Mouse (Mus musculus) embryonic facial prominence, embryonic 15.5 days (tissue): ENCODE measurements at regions not wholly inside any gene's neighbourhood (a gene's known extent, or its start where the extent isn't known, plus 50 kb on each side); places are given as distances from the start of the nearest gene placed in this dataset.

Experiments
- ATAC-seq: fragments of 200-750 bp; cut with Nextera tagmentation; 2 replicates; pipeline ENCODE4 v1.8.0; 2017; ENCODE audit warnings: low read depth, moderate TSS enrichment; ENCODE audit not compliant: insufficient number of reproducible peaks, low FRiP score, low TSS enrichment
- H3K27ac ChIP-seq: fragments of 300-500 bp; sonication (generic); replicated peaks from 2 replicates; pipeline ENCODE4 v1.5.1; 2015; ENCODE audit warnings: mild to moderate bottlenecking, inconsistent platforms
- H3K27me3 ChIP-seq: fragments of 300-500 bp; sonication (generic); 2 replicates; pipeline ENCODE4 v1.6.1; 2015; ENCODE audit warnings: inconsistent platforms
- H3K36me3 ChIP-seq: fragments of 300-500 bp; sonication (generic); 2 replicates; pipeline ENCODE4 v1.6.1; 2015; ENCODE audit warnings: mild to moderate bottlenecking, inconsistent platforms
- H3K4me1 ChIP-seq: fragments of 300-500 bp; sonication (generic); 2 replicates; pipeline ENCODE4 v1.6.1; 2015; ENCODE audit warnings: inconsistent platforms
- H3K4me2 ChIP-seq: fragments of 300-500 bp; sonication (generic); replicated peaks from 2 replicates; pipeline ENCODE4 v1.6.1; 2015; ENCODE audit warnings: mild to moderate bottlenecking, inconsistent platforms
- H3K4me3 ChIP-seq: fragments of 300-500 bp; sonication (generic); replicated peaks from 2 replicates; pipeline ENCODE4 v1.5.1; 2015; ENCODE audit warnings: mild to moderate bottlenecking, inconsistent platforms
- H3K9ac ChIP-seq: fragments of 300-500 bp; sonication (generic); 2 replicates; pipeline ENCODE4 v1.6.1; 2015; ENCODE audit warnings: inconsistent platforms
- H3K9me3 ChIP-seq: fragments of 300-500 bp; sonication (generic); replicated peaks from 2 replicates; pipeline ENCODE4 v1.6.1; 2016; ENCODE audit warnings: inconsistent platforms
- WGBS: fragments of 180-500 bp; shearing (Covaris S2); methylation state at CpG from one replicate; pipeline ENCODE4 v1.1.7; 2015; 5-methylcytosine and 5-hydroxymethylcytosine counted together

DNA sequence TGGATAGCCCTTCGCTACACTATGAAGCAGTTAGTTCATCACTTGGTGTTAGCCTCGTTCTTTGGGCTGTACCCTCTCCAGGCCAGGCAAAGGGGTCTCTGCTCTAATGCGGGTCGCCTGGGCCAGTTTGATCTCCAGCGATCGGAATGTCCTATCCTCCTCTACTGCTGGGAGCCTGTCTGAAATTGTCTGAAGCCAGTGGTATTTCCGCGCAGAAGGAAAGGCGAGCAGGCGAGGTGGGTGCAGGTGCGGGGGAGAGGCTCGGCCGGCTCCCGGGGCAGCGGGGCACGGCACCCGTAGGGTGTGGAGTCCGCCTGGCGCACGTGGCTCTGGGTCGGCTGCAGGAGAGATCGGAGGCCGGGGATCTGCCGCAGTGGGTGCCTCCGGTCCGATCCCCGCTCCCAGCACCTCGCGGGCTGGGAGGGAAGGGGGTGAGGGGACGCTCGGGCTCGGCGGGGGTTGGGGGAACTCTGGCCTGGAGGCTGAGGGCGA is 111.8 kb upstream of the Six2 start:
- Histone ChIP-seq H3K9me3 (no peaks in the 10 kb centered on the region), H3K27ac (peak overlapping the region; percentile 45), H3K4me1 (peaks cover 15% of the 10 kb centered on the region)

DNA sequence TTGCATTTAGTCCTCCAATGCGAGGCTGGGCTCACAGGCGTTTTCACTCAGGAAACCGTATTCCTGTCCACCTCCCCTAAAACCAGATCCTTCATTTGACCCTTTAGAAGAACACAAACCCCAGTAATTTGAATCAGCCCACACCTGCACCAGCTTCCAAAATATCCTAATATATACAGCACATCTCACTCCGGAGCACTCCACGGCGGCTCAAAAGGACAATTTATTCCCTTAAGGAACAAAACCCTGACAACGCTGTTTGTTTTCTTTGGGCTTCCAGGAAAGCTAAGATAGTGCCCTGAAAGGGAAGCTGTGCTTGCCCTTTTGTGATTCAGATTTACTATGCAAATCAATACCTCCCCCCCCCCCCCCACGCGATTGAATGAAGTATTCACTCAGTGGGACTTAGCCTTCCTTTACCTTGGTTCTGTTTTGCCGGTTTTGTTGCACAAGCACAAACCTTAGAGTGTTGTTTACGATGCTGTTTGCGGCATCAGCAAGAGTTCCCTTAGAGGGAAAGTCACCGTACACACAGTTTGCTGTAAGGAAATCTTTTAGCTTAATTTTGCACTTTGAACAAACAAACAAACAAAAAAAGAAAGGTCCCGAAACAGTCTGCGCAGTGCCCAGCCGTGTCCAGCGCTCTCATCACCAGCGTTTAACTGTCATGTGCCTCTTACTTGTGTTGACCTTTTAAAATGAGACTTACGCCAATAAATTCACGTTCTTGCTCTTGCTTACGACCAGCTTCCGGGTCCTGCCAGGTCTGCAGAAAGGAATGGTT is 111.2 kb upstream of the Six2 start:
- no peak for ATAC-seq
- Histone ChIP-seq H3K4me3 (peak overlapping the region; percentile 51), H3K27me3 (peaks cover 31% of the 10 kb centered on the region), H3K27ac (peak overlapping the region; percentile 45), H3K36me3 (no peaks in the 10 kb centered on the region), H3K4me2 (peak overlapping the region; percentile 87), H3K9me3 (no peaks in the 10 kb centered on the region), H3K4me1 (peaks cover 15% of the 10 kb centered on the region), H3K9ac (peak overlapping the region; percentile 54)
- 4% methylated on average over 22 of the region's 22 CpGs for WGBS

More for the DNA sequence above, 111.8 kb upstream of the Six2 start:
- Histone ChIP-seq H3K27me3 (peaks cover 29% of the 10 kb centered on the region), H3K36me3 (no peaks in the 10 kb centered on the region), H3K9ac (peak overlapping the region; percentile 54), H3K4me2 (peak overlapping the region; percentile 87), H3K4me3 (peak overlapping the region; percentile 51)
- peak; percentile 58; the same call in 1 of the 2 replicates for ATAC-seq
- 0% methylated on average over 33 of the region's 34 CpGs for WGBS

- Histone ChIP-seq H3K4me3 (no peak overlapping the region), H3K9ac (no peak overlapping the region), H3K4me1 (peaks cover 15% of the 10 kb centered on the region), H3K4me2 (no peak overlapping the region), H3K27me3 (peaks cover 29% of the 10 kb centered on the region), H3K9me3 (no peaks in the 10 kb centered on the region), H3K36me3 (no peaks in the 10 kb centered on the region), H3K27ac (no peak overlapping the region)
- WGBS: 56% methylated on average over 5 of the region's 5 CpGs
- no peak for ATAC-seq
Observed at GRCm38 (mm10) chr17:85797755-85798154, 109.7 kb upstream of the Six2 start.

DNA sequence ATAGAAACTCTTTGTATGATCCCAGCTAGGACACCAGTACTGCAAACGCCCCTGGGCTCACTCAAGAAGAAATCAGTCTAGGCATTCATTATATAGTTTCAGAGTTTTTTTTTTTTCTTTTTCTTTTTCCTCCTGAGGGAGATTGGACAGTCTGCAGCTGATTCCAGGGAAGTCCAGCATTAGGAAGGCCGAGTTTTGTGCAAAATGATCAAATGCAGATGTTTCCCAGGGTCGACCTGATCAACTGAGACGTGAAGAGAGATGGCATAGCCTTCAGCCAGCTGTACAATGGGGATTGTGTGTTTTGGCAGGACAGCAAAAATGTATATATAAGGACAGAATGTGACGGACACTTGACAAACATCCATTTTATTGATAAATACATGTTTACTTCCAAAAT is 107.7 kb upstream of the Six2 start:
- no peak overlapping the region for H3K9ac ChIP-seq
- peaks cover 15% of the 10 kb centered on the region for H3K4me1 ChIP-seq
- H3K4me3 ChIP-seq: no peak overlapping the region
- 31% methylated on average over 5 of the region's 5 CpGs for WGBS
- H3K27me3 ChIP-seq: peaks cover 27% of the 10 kb centered on the region
- no peaks in the 10 kb centered on the region for H3K36me3 ChIP-seq
- no peak overlapping the region for H3K4me2 ChIP-seq
- ATAC-seq: no peak
- no peak overlapping the region for H3K27ac ChIP-seq
- no peaks in the 10 kb centered on the region for H3K9me3 ChIP-seq

DNA sequence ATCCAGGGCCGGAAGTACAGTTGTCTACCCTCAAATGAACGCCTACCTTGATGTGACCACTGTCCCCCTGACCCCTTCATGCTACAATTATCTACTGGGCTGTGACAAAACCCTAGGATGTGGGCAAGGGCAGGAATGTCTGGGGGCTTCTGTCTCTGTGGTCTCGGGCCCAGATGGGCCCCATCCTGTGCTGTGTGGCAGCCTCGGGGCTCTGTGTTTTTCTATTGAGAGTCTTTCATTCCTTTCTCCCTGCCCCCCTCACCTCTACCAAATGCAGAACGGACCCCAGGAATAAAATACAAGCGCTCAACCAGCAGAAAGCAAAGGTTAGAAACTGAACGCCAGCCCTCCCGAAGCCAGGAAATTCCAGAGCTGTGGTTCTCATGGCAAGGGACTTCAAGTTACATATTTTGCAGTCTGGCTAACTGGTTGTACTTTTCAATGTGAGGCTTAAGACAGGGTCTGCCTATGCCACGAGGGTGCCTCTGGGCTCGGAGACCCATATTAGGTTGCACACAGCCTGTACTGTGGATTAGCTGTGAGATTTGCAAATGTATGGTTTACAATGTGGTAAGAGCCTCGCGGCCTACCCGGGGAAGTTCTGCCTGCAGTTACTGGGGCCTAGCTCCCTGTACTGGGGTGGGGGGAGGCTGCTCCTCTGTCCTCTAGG is 97.7 kb upstream of the Six2 start:
- ATAC-seq: peak; percentile 84
- Histone ChIP-seq H3K4me2 (no peak overlapping the region), H3K36me3 (no peaks in the 10 kb centered on the region), H3K9me3 (no peaks in the 10 kb centered on the region), H3K4me1 (peaks cover 12% of the 10 kb centered on the region), H3K27ac (peak overlapping the region; percentile 78), H3K4me3 (no peak overlapping the region), H3K27me3 (no peaks in the 10 kb centered on the region), H3K9ac (no peak overlapping the region)
- WGBS: 26% methylated on average over 13 of the region's 13 CpGs

DNA sequence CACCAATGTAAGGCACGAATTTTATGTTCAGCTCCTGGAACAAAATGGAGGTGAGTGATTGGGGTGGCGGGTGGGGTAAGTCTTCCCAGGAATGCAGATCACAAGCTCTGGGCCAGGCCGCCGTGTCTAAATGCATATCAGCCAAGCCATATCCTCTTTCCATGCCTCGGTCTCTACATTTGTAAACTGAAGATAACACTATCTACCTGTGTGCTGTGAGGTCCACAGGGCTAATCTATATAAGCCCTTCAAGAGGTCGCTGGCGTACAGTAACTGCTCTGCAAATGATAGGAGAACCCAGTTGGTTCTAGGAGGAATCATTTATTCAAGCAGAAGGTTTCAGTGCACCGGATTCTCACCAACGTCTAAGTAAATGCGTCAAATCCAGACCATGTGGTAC is 92.4 kb upstream of the Six2 start:
- H3K36me3 ChIP-seq: no peaks in the 10 kb centered on the region
- H3K9me3 ChIP-seq: no peaks in the 10 kb centered on the region
- H3K27me3 ChIP-seq: 0 out of 2 replicates have a peak, but pooled peaks cover 11% of the 10 kb centered on the region
- no peak overlapping the region for H3K9ac ChIP-seq
- H3K27ac ChIP-seq: no peak overlapping the region
- H3K4me2 ChIP-seq: no peak overlapping the region
- H3K4me1 ChIP-seq: peaks cover 3% of the 10 kb centered on the region; the same call in 1 of the 2 replicates
- ATAC-seq: no peak
- no peak overlapping the region for H3K4me3 ChIP-seq
- WGBS: 79% methylated on average over 10 of the region's 10 CpGs

DNA sequence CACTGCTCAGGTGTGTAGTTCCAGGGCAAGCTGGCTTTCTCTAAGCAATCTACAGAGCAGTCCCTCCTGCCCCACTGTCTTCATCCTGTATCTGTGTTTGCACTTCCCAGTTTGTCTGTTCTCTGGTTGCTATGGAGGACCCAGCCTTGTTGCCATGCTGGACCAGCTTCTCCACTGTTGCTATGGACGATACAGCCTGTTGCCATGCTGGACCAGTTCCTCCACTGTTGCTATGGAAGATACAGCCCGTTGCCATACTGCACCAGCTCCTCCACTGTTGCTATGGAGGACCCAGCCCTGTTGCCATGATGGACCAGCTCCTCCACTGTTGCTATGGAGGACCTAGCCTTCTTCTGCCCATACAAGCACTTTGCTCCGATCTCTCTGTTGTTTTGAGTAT is 88.8 kb upstream of the Six2 start:
- Histone ChIP-seq H3K27ac (no peak overlapping the region), H3K9me3 (no peaks in the 10 kb centered on the region), H3K4me3 (no peak overlapping the region), H3K9ac (no peak overlapping the region), H3K36me3 (no peaks in the 10 kb centered on the region), H3K4me2 (no peak overlapping the region), H3K4me1 (no peaks in the 10 kb centered on the region), H3K27me3 (0 out of 2 replicates have a peak, but pooled peaks cover 11% of the 10 kb centered on the region)
- ATAC-seq: no peak
- 85% methylated on average over 3 of the region's 3 CpGs for WGBS

GRCm38 (mm10) chr17:85768341-85768740 is 80.3 kb upstream of the Six2 start:
- H3K4me3 ChIP-seq: no peak overlapping the region
- H3K9me3 ChIP-seq: no peaks in the 10 kb centered on the region
- no peaks in the 10 kb centered on the region for H3K36me3 ChIP-seq
- no peak for ATAC-seq
- H3K4me2 ChIP-seq: no peak overlapping the region
- no peak overlapping the region for H3K9ac ChIP-seq
- WGBS: 55% methylated on average over 10 of the region's 10 CpGs
- H3K4me1 ChIP-seq: no peaks in the 10 kb centered on the region
- no peak overlapping the region for H3K27ac ChIP-seq
- H3K27me3 ChIP-seq: 0 out of 2 replicates have a peak, but pooled peaks cover 2% of the 10 kb centered on the region

- no peaks in the 10 kb centered on the region for H3K9me3 ChIP-seq
- 0 out of 2 replicates have a peak, but pooled peaks cover 2% of the 10 kb centered on the region for H3K27me3 ChIP-seq
- no peaks in the 10 kb centered on the region for H3K4me1 ChIP-seq
- 72% methylated on average over 15 of the region's 15 CpGs for WGBS
- H3K27ac ChIP-seq: no peak overlapping the region
- ATAC-seq: no peak
- no peak overlapping the region for H3K4me2 ChIP-seq
- no peak overlapping the region for H3K9ac ChIP-seq
- H3K4me3 ChIP-seq: no peak overlapping the region
- H3K36me3 ChIP-seq: no peaks in the 10 kb centered on the region
Observed at GRCm38 (mm10) chr17:85767201-85767862, 79.3 kb upstream of the Six2 start.

GRCm38 (mm10) chr17:85766556-85766955 is 78.5 kb upstream of the Six2 start:
- Histone ChIP-seq H3K36me3 (no peaks in the 10 kb centered on the region), H3K9ac (no peak overlapping the region), H3K4me3 (no peak overlapping the region), H3K4me2 (no peak overlapping the region), H3K9me3 (no peaks in the 10 kb centered on the region), H3K27ac (no peak overlapping the region), H3K4me1 (no peaks in the 10 kb centered on the region), H3K27me3 (0 out of 2 replicates have a peak, but pooled peaks cover 2% of the 10 kb centered on the region)
- no peak for ATAC-seq
- WGBS: 11% methylated on average over 5 of the region's 5 CpGs

- H3K36me3 ChIP-seq: no peaks in the 10 kb centered on the region
- 27% methylated on average over 9 of the region's 9 CpGs for WGBS
- no peak overlapping the region for H3K4me2 ChIP-seq
- H3K9ac ChIP-seq: no peak overlapping the region
- ATAC-seq: no peak
- H3K27me3 ChIP-seq: no peaks in the 10 kb centered on the region
- H3K4me1 ChIP-seq: no peaks in the 10 kb centered on the region
- H3K27ac ChIP-seq: no peak overlapping the region
- no peaks in the 10 kb centered on the region for H3K9me3 ChIP-seq
- H3K4me3 ChIP-seq: no peak overlapping the region
Observed at GRCm38 (mm10) chr17:85758581-85759098, 70.6 kb upstream of the Six2 start.
